Mouse (Mus musculus) ES-Bruce4 (cell line): ENCODE measurements around the gene Ccdc9.

Source experiments
- CTCF ChIP-seq: IDR thresholded peaks from one replicate; pipeline ENCODE4 v1.8.1; 2011; ENCODE audit warnings: low read depth, low read length
- POLR2A ChIP-seq: IDR thresholded peaks from one replicate; pipeline ENCODE4 v1.8.1; 2011; ENCODE audit warnings: low read length; ENCODE audit not compliant: insufficient read depth

- no peak for TF ChIP-seq CTCF
- TF ChIP-seq POLR2A: no peak
These were observed 10.3 kb upstream of the Ccdc9 start for GRCm38 (mm10) chr7:16296766-16297390.
